Mouse (Mus musculus) Patski (cell line): ENCODE measurements at regions not wholly inside any gene's neighbourhood (a gene's known extent, or its start where the extent isn't known, plus 50 kb on each side); places are given as distances from the start of the nearest gene placed in this dataset.
A peak's percentile ranks its signal among the peaks of the same experiment; 100 is the strongest.

ENCODE experiments used
- ATAC-seq: fragments of 100-300 bp; one replicate; pipeline ENCODE4 v1.8.0; 2021
- CTCF ChIA-PET: fragments of 350-600 bp; sonication (Branson Sonifier 250); formaldehyde crosslinking; loops from one replicate; lab custom pipeline; 2022; ENCODE audit warnings: inconsistent platforms; lab: Charles Lee
- POLR2A ChIA-PET: fragments of 350-600 bp; sonication (Branson Sonifier 250); formaldehyde crosslinking; loops from one replicate; lab custom pipeline; 2022; ENCODE audit warnings: antibody characterized with exemption, inconsistent platforms; lab: Charles Lee
- DNase-seq: peaks from one replicate; pipeline ENCODE4 v3.0.0-alpha.2; 2011; ENCODE audit warnings: low read depth, low spot score
- H3K27me3 ChIP-seq: fragments of 371-371 bp; one replicate; pipeline ENCODE4 v1.5.1; 2021
- CTCF ChIP-seq: fragments of 100-300 bp; IDR thresholded peaks from one replicate; pipeline ENCODE4 v1.5.1; 2021
- in situ Hi-C: fragments of 300-500 bp; cut with MboI; formaldehyde crosslinking; loops from 3 replicates; pipeline ENCODE4 v1.11.1; 2018; ENCODE audit warnings: low pct_unique_long_range_greater_than_20kb, mixed read lengths

DNA sequence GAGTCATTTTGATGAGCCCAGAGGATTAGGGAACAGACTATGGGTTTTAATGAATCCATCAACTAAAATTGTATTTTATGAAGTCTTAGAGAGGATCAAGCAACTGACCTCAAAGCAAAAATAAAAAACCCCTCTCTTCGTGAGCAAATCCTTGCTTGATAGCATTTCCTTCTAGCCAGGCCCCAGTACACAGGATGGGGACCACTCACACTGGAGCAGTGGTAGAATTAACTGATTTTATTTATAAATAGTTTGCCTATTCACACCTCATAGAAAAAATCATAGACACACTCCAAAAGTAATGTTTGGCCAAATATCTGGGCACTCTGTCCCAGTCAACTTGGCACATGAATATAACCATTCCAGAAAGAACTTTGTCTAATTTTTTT lies 649.0 kb upstream of the Cited2 start:
- no peak for DNase-seq
- in situ Hi-C loops: no loop called here

DNA sequence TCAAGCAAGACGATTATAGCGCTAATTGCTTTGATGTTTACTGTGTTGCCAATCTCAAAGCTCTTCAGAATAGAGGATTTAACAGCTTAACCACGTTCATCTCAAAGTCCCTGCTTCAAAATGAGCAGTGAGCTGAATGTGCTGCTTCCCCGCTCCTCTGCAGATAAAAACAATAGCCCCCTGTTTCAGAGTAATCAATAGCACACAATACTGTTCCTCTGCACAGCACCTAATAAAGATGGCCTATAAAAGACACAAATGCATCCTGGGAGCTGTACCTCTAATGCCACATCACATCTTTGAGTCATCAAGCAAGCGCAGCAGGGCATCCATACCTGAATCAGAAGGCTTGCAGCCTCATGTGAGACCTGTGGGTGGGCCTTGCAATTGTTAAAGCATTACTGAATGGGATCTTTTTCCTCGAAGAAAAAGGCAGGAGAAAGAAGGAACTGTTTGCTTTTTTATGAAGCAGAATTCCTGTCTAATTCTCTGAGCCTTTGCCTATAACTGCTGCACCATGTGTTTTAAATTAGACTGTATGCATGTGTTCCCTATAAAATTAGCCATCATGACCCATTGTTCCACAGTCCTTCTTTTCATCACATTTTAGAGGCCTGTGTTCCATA lies 648.5 kb upstream of the Cited2 start:
- POLR2A ChIA-PET: no interaction called here
- ATAC-seq: no peak
- no peak for DNase-seq
- in situ Hi-C loops: no loop called here
- CTCF ChIA-PET: interaction anchor here (1.3 kb wide), 1 partner anchor 13 kb away, joined by 5 read pairs; no protein-coding TSS in a partner anchor
- H3K27me3 ChIP-seq: no peaks in the 10 kb centered on the region
- no peak for TF ChIP-seq CTCF

More for the DNA sequence above, 649.0 kb upstream of the Cited2 start:
- CTCF ChIA-PET: no interaction called here
- no peaks in the 10 kb centered on the region for H3K27me3 ChIP-seq
- TF ChIP-seq CTCF: no peak
- ATAC-seq: no peak
- POLR2A ChIA-PET: no interaction called here

DNA sequence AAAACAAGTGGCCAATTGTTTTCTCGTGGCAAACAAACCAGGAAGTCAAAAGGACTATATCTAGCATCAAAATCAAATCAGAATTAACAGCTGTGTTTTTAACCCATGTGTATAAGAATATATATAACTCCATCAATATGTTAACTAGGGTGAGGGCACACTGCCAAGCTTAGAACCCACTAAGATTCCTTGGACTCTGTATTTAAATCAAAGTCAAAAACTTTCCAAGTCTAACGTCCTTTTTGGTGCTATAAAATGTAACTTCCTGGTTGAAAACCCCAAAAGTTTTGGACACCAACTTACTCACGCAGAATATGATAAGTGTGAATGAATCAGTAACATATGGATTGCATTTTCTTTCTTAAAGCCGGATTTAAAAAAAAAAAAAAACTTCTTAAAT lies 647.9 kb upstream of the Cited2 start:
- in situ Hi-C loops: no loop called here
- DNase-seq (no peak), ATAC-seq (no peak)
- no peak for TF ChIP-seq CTCF
- H3K27me3 ChIP-seq: no peaks in the 10 kb centered on the region
- ChIA-PET POLR2A (no interaction called here), CTCF (interaction anchor here (1.0 to 1.3 kb wide), 2 partner anchors 12 to 17 kb away, joined by 3 to 5 read pairs; no protein-coding TSS in a partner anchor)

DNA sequence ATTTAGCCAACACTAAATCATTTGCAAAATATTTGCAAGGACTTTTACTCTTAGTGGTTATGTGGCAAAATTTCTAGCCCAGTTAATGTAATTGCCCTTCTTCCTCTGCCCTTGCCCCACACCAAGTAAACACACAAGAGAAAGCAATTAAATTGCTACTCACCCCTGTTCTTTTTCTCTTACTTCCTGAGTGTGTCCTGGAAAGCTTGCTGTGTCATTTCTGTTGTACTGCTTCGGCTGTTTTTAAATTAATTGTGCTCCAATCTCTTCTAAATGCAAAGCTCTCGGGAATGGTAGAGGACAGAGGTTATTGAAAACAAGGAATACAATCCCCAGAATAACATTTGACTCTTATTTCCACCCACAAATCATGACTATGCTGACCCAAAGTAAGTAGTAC lies 647.4 kb upstream of the Cited2 start:
- POLR2A ChIA-PET: no interaction called here
- ATAC-seq: no peak

DNA sequence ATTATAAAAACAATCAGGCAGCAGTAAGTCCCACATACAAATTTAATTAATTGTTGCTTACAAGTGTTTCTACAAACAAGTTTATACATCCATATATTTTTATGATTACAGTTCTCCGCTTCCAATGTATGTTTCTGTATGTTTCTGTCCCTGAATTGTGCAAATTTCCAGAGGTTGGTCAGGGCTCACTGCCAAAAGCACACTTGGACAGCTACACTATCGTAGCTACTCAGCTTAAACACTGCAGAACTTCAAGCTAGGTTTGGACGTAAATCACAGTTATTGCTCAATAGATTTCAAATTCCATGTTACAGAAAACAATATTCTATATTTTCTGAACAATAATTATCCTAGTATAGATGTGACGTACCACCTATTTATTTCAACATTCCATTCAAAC lies 646.8 kb upstream of the Cited2 start:
- TF ChIP-seq CTCF: no peak
- POLR2A ChIA-PET: no interaction called here
- no peaks in the 10 kb centered on the region for H3K27me3 ChIP-seq
- in situ Hi-C loops: no loop called here
- CTCF ChIA-PET: interaction anchor here (1.0 kb wide), 2 partner anchors 16 to 18 kb away, joined by 3 read pairs; no protein-coding TSS in a partner anchor
- DNase-seq (no peak), ATAC-seq (no peak)

More for the DNA sequence above, 647.4 kb upstream of the Cited2 start:
- TF ChIP-seq CTCF: no peak
- CTCF ChIA-PET: interaction anchor here (1.0 to 1.3 kb wide), 3 partner anchors 12 to 17 kb away, joined by 3 to 5 read pairs (median 3); no protein-coding TSS in a partner anchor
- H3K27me3 ChIP-seq: no peaks in the 10 kb centered on the region
- in situ Hi-C loops: no loop called here
- DNase-seq: no peak

DNA sequence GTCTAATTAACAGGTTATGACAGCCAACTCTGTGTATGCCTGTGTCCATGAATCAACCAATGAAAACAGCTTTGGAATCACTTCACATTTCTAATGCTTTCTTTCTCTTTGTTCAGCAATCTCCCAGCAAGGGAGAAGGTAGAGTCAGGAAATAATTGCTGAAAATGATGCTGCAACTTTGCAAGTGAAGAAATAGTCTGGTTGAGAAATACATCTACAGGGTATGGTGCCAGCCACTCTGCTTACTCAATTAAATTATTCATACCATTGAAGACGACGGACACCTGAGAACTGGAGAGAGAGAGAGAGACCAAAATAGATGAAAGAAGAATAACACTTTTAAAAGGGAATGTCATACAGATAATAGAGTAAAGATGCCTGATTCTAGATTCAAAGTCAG lies 645.4 kb upstream of the Cited2 start:
- ATAC-seq (no peak), DNase-seq (no peak)
- TF ChIP-seq CTCF: no peak
- in situ Hi-C loops: no loop called here
- H3K27me3 ChIP-seq: no peaks in the 10 kb centered on the region
- CTCF ChIA-PET: no interaction called here
- POLR2A ChIA-PET: no interaction called here

DNA sequence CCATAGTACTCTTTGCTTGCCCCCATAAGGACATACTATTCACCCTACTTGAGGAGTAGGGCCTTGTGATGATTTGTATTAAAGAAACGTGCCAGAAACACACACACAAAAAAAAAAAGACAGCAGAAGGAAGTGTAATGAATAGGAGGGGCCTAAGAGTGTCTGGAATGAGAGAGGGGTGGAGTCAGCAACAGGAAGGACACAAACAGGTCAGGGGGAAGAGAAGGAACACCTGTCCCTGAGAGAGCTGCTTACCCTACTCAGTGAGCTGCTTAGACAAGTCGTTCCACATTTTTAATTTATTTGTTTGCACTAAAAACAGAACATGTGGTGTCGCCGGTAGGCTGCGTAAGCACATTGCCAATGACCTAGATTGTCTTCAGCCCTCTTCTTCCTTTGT lies 642.2 kb upstream of the Cited2 start:
- no peak for TF ChIP-seq CTCF
- DNase-seq: no peak
- POLR2A ChIA-PET: no interaction called here

DNA sequence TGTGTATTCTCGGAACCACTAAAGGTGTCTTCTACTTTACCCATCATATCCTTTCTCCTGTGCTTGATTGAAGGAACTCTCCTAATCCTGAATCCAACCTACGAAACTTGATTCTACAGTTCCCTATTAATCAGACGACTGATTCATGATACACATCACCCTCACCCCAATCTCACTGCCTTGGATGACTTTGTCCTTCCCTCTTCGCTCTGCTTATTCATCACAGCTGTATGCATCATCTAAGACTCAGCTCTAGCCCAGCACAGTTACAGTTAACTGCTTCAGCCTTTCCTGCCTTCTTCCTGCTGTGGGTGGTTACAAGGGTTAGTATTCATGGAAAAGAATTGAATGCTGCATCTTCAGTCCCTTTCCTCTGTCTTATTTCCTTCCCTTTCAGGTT lies 640.1 kb upstream of the Cited2 start:
- ChIA-PET CTCF (no interaction called here), POLR2A (no interaction called here)
- in situ Hi-C loops: no loop called here
- H3K27me3 ChIP-seq: no peaks in the 10 kb centered on the region
- no peak for ATAC-seq
- TF ChIP-seq CTCF: no peak
- DNase-seq: no peak

More for the DNA sequence above, 642.2 kb upstream of the Cited2 start:
- CTCF ChIA-PET: no interaction called here
- H3K27me3 ChIP-seq: no peaks in the 10 kb centered on the region
- ATAC-seq: no peak
- in situ Hi-C loops: no loop called here

DNA sequence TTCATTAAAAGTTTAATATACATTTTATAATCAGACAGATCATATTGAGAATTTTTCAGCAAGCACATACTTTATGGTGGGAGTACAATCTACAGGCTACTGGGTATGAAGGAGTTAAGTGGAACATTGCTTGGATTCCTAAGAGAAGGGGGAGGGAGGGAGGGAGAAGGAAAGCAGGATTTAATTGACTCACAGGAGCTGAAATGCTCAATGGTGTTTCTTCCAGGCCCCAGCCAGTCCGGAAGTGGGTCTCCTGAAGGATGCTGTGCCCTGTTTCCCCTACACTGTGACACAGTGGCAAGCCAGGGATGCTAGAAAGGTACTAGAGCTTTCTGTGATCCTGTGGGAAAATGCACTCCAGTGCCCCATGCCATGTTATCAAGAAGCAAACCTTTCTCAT lies 621.0 kb upstream of the Cited2 start:
- ATAC-seq (no peak), DNase-seq (no peak)
- in situ Hi-C loops: no loop called here
- POLR2A ChIA-PET: no interaction called here
- no peak for TF ChIP-seq CTCF
- no peaks in the 10 kb centered on the region for H3K27me3 ChIP-seq
- CTCF ChIA-PET: no interaction called here

DNA sequence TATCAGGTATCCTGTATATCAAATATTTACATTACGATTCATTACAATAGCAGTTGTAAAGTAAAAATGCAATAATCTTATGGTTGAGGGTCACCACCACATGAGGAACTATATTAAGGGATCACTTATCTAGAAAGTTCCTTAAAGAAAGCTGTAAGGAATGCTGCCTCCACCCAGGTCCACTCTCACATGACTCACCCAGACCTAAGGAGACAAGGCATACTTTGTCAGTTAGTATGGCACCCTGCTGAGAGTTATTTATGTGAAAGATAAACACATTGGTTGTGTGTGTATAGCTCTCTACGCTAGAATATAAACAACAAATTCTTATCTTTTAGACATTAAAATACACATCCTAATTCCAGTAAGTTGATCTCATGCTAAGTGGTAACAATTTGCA lies 619.6 kb upstream of the Cited2 start:
- ChIA-PET CTCF (no interaction called here), POLR2A (no interaction called here)
- H3K27me3 ChIP-seq: no peaks in the 10 kb centered on the region
- in situ Hi-C loops: no loop called here
- ATAC-seq (no peak), DNase-seq (no peak)
- no peak for TF ChIP-seq CTCF

DNA sequence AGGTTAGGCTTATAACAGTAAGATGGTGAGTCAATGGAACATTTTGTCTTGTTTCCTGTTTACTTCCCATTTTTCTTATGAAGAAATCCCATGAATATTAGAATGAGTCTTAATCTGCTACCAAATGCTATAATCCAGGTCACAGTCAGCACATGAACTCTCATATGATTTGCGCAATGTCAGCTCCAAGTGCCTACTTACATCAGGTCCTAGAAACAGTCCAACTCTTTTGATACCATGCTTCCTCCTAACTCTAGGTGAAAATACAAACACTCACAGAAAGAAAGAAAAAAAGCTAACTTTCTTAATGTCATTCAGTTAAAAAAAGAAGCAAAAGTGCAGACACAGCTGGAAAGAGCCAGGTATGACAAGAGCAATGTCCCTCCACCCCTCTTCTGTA lies 616.2 kb upstream of the Cited2 start:
- DNase-seq (no peak), ATAC-seq (no peak)
- in situ Hi-C loops: no loop called here
- ChIA-PET POLR2A (no interaction called here), CTCF (interaction anchor here (0.9 kb wide), 1 partner anchor 10 kb away, joined by 3 read pairs; no protein-coding TSS in a partner anchor)
- TF ChIP-seq CTCF: no peak
- no peaks in the 10 kb centered on the region for H3K27me3 ChIP-seq

DNA sequence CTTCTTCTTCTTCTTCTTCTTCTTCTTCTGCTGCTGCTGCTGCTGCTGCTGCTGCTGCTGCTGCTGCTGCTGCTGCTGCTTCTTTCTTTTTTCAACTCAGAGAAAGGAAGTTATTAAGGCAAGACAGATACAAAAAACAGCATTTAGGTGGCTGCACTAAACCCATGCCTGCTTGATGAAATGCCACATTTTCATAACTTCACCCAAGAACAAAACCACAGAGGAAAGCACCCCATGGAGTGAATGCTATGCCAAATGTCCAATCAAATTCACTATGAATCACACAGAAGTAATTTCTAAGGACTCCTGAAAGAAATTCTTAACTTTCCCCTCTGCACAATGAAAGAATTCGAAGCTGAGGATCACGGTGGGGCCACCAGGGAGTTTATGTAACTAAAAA lies 611.9 kb upstream of the Cited2 start:
- POLR2A ChIA-PET: no interaction called here
- ATAC-seq: no peak
- TF ChIP-seq CTCF: no peak
- no peaks in the 10 kb centered on the region for H3K27me3 ChIP-seq
- CTCF ChIA-PET: no interaction called here
- in situ Hi-C loops: no loop called here
- peak; percentile 39 for DNase-seq
